In genomic region chr3:65494291-65494763, GRCm38 (mm10) we compare ENCODE assay signal across 8 mouse cellular contexts. TPM values are rescaled to one million over a fixed set of nuclear protein-coding genes. Genes with fewer than 3 reads are reported as not detected.
DNase-seq lines count a peak whose midpoint lies in the region; ATAC-seq and TF ChIP-seq lines count a peak whose summit lies in the region.

No protein-coding gene starts in this region.

- peak; percentile 64 for DNase-seq in ovary, postnatal 36 days (ENCODE audit: low spot score)
- no peak for DNase-seq in ovary, postnatal 10 days (ENCODE audit: low spot score)
- DNase-seq in forebrain, postnatal 0 days = peak; percentile 52
- no peak for DNase-seq in cerebellum, adult 9-10 months

- WGBS in forebrain, postnatal 0 days = 37% methylated on average over 9 of the region's 9 CpGs
- 29% methylated on average over 9 of the region's 9 CpGs for WGBS in intestine, embryonic 16.5 days
- 30% methylated on average over 9 of the region's 9 CpGs for WGBS in liver, embryonic 16.5 days (ENCODE audit: insufficient replicate concordance)
- WGBS in stomach, embryonic 14.5 days = 22% methylated on average over 9 of the region's 9 CpGs

- 0 out of 2 replicates have a peak overlapping the region, but pooled peaks have one; percentile 2 for H3K4me3 ChIP-seq in forebrain, postnatal 0 days (ENCODE audit: low read depth, low read length)
- no peak overlapping the region for H3K4me3 ChIP-seq in intestine, embryonic 16.5 days (ENCODE audit: low read length)
- peak overlapping the region; percentile 19; the same call in 1 of the 2 replicates for H3K4me3 ChIP-seq in liver, embryonic 16.5 days (ENCODE audit: low read depth, low read length)
- H3K4me3 ChIP-seq in stomach, embryonic 14.5 days (ENCODE audit: low read depth, low read length) = no peak overlapping the region

- no peak overlapping the region for H3K9ac ChIP-seq in forebrain, postnatal 0 days
- H3K9ac ChIP-seq in intestine, embryonic 16.5 days (ENCODE audit: low read depth, low read length) = no peak overlapping the region
- H3K9ac ChIP-seq in liver, embryonic 16.5 days (ENCODE audit: low read depth, low read length) = no peak overlapping the region
- no peak overlapping the region for H3K9ac ChIP-seq in stomach, embryonic 14.5 days (replicated peaks; ENCODE audit: low read depth, low read length)

- H3K4me1 ChIP-seq in forebrain, postnatal 0 days (ENCODE audit: insufficient read depth) = no peaks in the 10 kb centered on the region
- no peaks in the 10 kb centered on the region for H3K4me1 ChIP-seq in intestine, embryonic 16.5 days (ENCODE audit: control insufficient read depth, insufficient read depth, low read length)
- H3K4me1 ChIP-seq in liver, embryonic 16.5 days (ENCODE audit: control insufficient read depth, low read depth, low read length) = no peaks in the 10 kb centered on the region
- no peaks in the 10 kb centered on the region for H3K4me1 ChIP-seq in stomach, embryonic 14.5 days (ENCODE audit: control insufficient read depth, insufficient read depth, low read length)

- H3K36me3 ChIP-seq in forebrain, postnatal 0 days (ENCODE audit: insufficient read depth) = no peaks in the 10 kb centered on the region
- H3K36me3 ChIP-seq in intestine, embryonic 16.5 days (ENCODE audit: control insufficient read depth, insufficient read depth, low read length) = no peaks in the 10 kb centered on the region
- H3K36me3 ChIP-seq in liver, embryonic 16.5 days (ENCODE audit: control insufficient read depth, insufficient read depth) = no peaks in the 10 kb centered on the region
- no peaks in the 10 kb centered on the region for H3K36me3 ChIP-seq in stomach, embryonic 14.5 days (ENCODE audit: control insufficient read depth, insufficient read depth, low read length)

- ATAC-seq in forebrain, postnatal 0 days = peak; percentile 73
- ATAC-seq in intestine, embryonic 16.5 days = no peak
- ATAC-seq in liver, embryonic 16.5 days (ENCODE audit: low read depth) = no peak
- no peak for ATAC-seq in stomach, embryonic 14.5 days (ENCODE audit: insufficient number of reproducible peaks, insufficient read depth, low FRiP score, low read depth)
- no peak for ATAC-seq in erythroblast, adult 5-6 weeks (replicated peaks; ENCODE audit: low FRiP score, poor library complexity, severe bottlenecking)

- peak overlapping the region; percentile 69 for H3K27ac ChIP-seq in forebrain, postnatal 0 days (ENCODE audit: low read depth, low read length)
- no peak overlapping the region for H3K27ac ChIP-seq in intestine, embryonic 16.5 days (ENCODE audit: low read length)
- peak overlapping the region; percentile 24; the same call in 1 of the 2 replicates for H3K27ac ChIP-seq in liver, embryonic 16.5 days (ENCODE audit: low read length)
- no peak overlapping the region for H3K27ac ChIP-seq in stomach, embryonic 14.5 days (ENCODE audit: low read length)

- H3K27me3 ChIP-seq in forebrain, postnatal 0 days (ENCODE audit: insufficient read depth, low read length) = no peaks in the 10 kb centered on the region
- H3K27me3 ChIP-seq in intestine, embryonic 16.5 days (replicated peaks; ENCODE audit: control insufficient read depth, insufficient read depth, low read length) = no peaks in the 10 kb centered on the region
- H3K27me3 ChIP-seq in liver, embryonic 16.5 days (ENCODE audit: control insufficient read depth, insufficient read depth, low read depth, low read length) = no peaks in the 10 kb centered on the region
- no peaks in the 10 kb centered on the region for H3K27me3 ChIP-seq in stomach, embryonic 14.5 days (ENCODE audit: control insufficient read depth, insufficient read depth, low read length)

- no peak for TF ChIP-seq CTCF in forebrain, postnatal 0 days (IDR thresholded peaks at IDR 0.05; ENCODE audit: low read depth)

- H3K9me3 ChIP-seq in forebrain, postnatal 0 days (ENCODE audit: low read length) = no peaks in the 10 kb centered on the region
- no peaks in the 10 kb centered on the region for H3K9me3 ChIP-seq in intestine, embryonic 16.5 days (ENCODE audit: control insufficient read depth, low read length)
- H3K9me3 ChIP-seq in liver, embryonic 16.5 days (replicated peaks; ENCODE audit: control insufficient read depth, low read length) = no peaks in the 10 kb centered on the region
- no peaks in the 10 kb centered on the region for H3K9me3 ChIP-seq in stomach, embryonic 14.5 days (ENCODE audit: control insufficient read depth, low read depth, low read length)

- peak overlapping the region; percentile 15; the same call in 1 of the 2 replicates for H3K4me2 ChIP-seq in forebrain, postnatal 0 days (ENCODE audit: low read depth)
- 0 out of 2 replicates have a peak overlapping the region, but pooled peaks have one; percentile 1 for H3K4me2 ChIP-seq in intestine, embryonic 16.5 days (ENCODE audit: low read depth, low read length)
- peak overlapping the region; percentile 22; the same call in 1 of the 2 replicates for H3K4me2 ChIP-seq in liver, embryonic 16.5 days (ENCODE audit: low read depth, low read length)
- peak overlapping the region; percentile 27; the same call in 1 of the 2 replicates for H3K4me2 ChIP-seq in stomach, embryonic 14.5 days (replicated peaks; ENCODE audit: low read depth, low read length)

RNA-seq across cellular contexts. Expression of gene Tiparp, which starts 33.9 kb away (rescaled TPM):
- total RNA-seq in forebrain, postnatal 0 days (2014; rRNA removed) = 23.3 and 26.8 TPM in 2 replicates
- polyA plus RNA-seq in forebrain, postnatal 0 days (2015; fragmentation: Nextera tagmentation; extraction: Ambion mirVana) = 19.5 and 19.9 TPM in 2 replicates
- polyA plus RNA-seq in intestine, embryonic 16.5 days (2015; fragmentation: Nextera tagmentation; extraction: Ambion mirVana) = 39.5 and 41.9 TPM in 2 replicates
- polyA plus RNA-seq in liver, embryonic 16.5 days (2015; fragmentation: Nextera tagmentation; extraction: Ambion mirVana) = 6.5 TPM in 2 replicates
- 35.7 and 42.3 TPM in 2 replicates for polyA plus RNA-seq in stomach, embryonic 14.5 days (2014; fragmentation: Nextera tagmentation; extraction: Ambion mirVana)
- 2.9 and 4.2 TPM in 2 replicates for total RNA-seq in erythroblast, adult 5-6 weeks (2015; ENCODE audit: low replicate concordance)
- 3.0 and 5.6 TPM in 2 replicates for total RNA-seq in erythroblast, adult 5-6 weeks (2017; ENCODE audit: low replicate concordance)

Comparison
In these comparisons a context has a peak if more than half of its experiments do, and no peak if none do; other contexts are left out.
1. DNase-seq: peak in ovary, postnatal 36 days (single experiment) and forebrain, postnatal 0 days (single experiment); none in ovary, postnatal 10 days (single experiment) and cerebellum, adult 9-10 months (single experiment).
2. H3K27ac ChIP-seq: peak in forebrain, postnatal 0 days (single experiment) and liver, embryonic 16.5 days (single experiment); none in intestine, embryonic 16.5 days (single experiment) and stomach, embryonic 14.5 days (single experiment).
3. H3K4me3 ChIP-seq: peak in forebrain, postnatal 0 days (single experiment) and liver, embryonic 16.5 days (single experiment); none in intestine, embryonic 16.5 days (single experiment) and stomach, embryonic 14.5 days (single experiment).
4. Peak in every context shown above with its lines, with median percentiles within 50 percentile points of each other: H3K4me2 ChIP-seq.